Mouse (Mus musculus): ENCODE results near the gene Srrm1. TPM values are rescaled to one million over a fixed set of nuclear protein-coding genes. Genes with fewer than 3 reads are reported as not detected.

Gene Srrm1
- 418 and 462 TPM in 2 replicates for polyA plus RNA-seq (2012)

GRCm38 (mm10) chr4:135353066-135353793, at the start of gene Srrm1:
Gene Srrm1 (minus strand): TSS chr4:135353321.

DNA sequence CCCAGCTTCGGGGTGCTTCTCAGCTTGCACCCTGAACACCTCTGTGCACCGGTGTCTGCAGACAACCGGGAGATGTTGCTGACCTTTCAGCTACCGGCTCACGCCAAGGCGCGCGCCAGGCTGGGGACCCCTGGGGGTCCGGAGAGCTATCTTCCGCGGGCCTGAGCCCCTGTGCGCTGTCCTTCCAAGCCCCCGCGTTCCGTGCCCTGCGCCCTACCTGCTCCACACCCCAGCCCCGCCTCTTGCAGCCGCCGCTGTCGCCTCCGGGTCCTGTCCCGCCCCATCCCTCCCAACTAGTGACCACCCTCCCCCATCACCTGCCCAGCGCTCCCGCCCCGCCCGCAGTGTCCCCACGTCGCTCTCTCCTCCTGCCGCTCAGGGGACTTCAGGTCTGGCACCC, 44.9 kb upstream of the Srrm1 start, which contains the start of gene Ncmap:
Gene Ncmap, minus strand, starts transcription at position 237 of the 400 bp plus-strand sequence.

GRCm38 (mm10) chr4:135272640-135273306, 80.3 kb downstream of the Srrm1 start, which contains the start of gene Clic4:
Gene Clic4 (minus strand): TSS chr4:135272814.

Other genes with a start within 250 kb of the Srrm1 start
- gene Runx3, start 232.7 kb downstream of the Srrm1 start, polyA plus RNA-seq (2012), result 342 and 401 TPM in 2 replicates
- 12.6 and 15.4 TPM in 2 replicates for gene Clic4, start 80.5 kb downstream of the Srrm1 start, polyA plus RNA-seq (2012)
- 0.36 TPM in 1 of 2 replicates, not detected in the other for gene Ncmap, start 44.9 kb upstream of the Srrm1 start, polyA plus RNA-seq (2012)
- 10.1 and 11.5 TPM in 2 replicates for gene Rcan3, start 80.5 kb upstream of the Srrm1 start, polyA plus RNA-seq (2012)
- 0.21 and 0.25 TPM in 2 replicates for gene Stpg1, start 141.5 kb upstream of the Srrm1 start, polyA plus RNA-seq (2012)
- gene Nipal3, start 141.7 kb upstream of the Srrm1 start, polyA plus RNA-seq (2012), result 27.8 and 31.4 TPM in 2 replicates
- gene Grhl3, start 220.3 kb upstream of the Srrm1 start, polyA plus RNA-seq (2012), result not detected in 2 replicates